Mouse (Mus musculus) MEL (cell line): ENCODE data around the gene Pknox2. TPM values are rescaled to one million over a fixed set of nuclear protein-coding genes. Genes with fewer than 3 reads are reported as not detected.

ENCODE experiments used
- DNase-seq: peaks from one replicate; pipeline ENCODE4 v3.0.0; 2011; ENCODE audit warnings: low read depth, low spot score
- H3K27ac ChIP-seq: 2 replicates; pipeline ENCODE4 v1.5.1; 2012; ENCODE audit warnings: low read depth, mild to moderate bottlenecking, control low read depth, low read length, moderate library complexity; ENCODE audit not compliant: control insufficient read depth
- H3K27me3 ChIP-seq, 2 experiments: fragments of 150-350 bp in 1 of 2; sonication (generic) in 1 of 2; 2 replicates each; pipeline ENCODE4 v1.6.1; 2012; ENCODE audit warnings: low read length in 2 of 2, mild to moderate bottlenecking in 2 of 2, improper control_type of control experiment in 1 of 2, moderate library complexity in 1 of 2; ENCODE audit not compliant: insufficient read depth in 2 of 2, control insufficient read depth in 1 of 2
- H3K36me3 ChIP-seq, 2 experiments: 2 replicates each; pipeline ENCODE4 v1.6.1; 2012 to 2014; ENCODE audit warnings: low read length in 2 of 2, improper control_type of control experiment in 1 of 2, inconsistent platforms in 1 of 2, mild to moderate bottlenecking in 1 of 2; ENCODE audit not compliant: insufficient read depth in 2 of 2, control insufficient read depth in 1 of 2
- H3K4me1 ChIP-seq, 2 experiments: fragments of 150-350 bp in 1 of 2; sonication (generic) in 1 of 2; 2 replicates each; pipeline ENCODE4 v1.6.1; 2012; ENCODE audit warnings: low read length in 2 of 2, improper control_type of control experiment in 1 of 2, mild to moderate bottlenecking in 1 of 2; ENCODE audit not compliant: insufficient read depth in 2 of 2, control insufficient read depth in 1 of 2
- H3K4me3 ChIP-seq, 2 experiments: fragments of 150-350 bp in 1 of 2; sonication (generic) in 1 of 2; 2 replicates each; pipeline ENCODE4 v1.5.1; 2012; ENCODE audit warnings: low read depth in 2 of 2, low read length in 2 of 2, mild to moderate bottlenecking in 2 of 2, moderate library complexity in 2 of 2, control low read depth in 1 of 2, improper control_type of control experiment in 1 of 2; ENCODE audit not compliant: control insufficient read depth in 1 of 2, insufficient read depth in 1 of 2
- H3K79me2 ChIP-seq: 2 replicates; pipeline ENCODE4 v1.6.1; 2012; ENCODE audit warnings: mild to moderate bottlenecking, low read length, moderate library complexity; ENCODE audit not compliant: control insufficient read depth, poor library complexity, insufficient read depth
- H3K9ac ChIP-seq: 2 replicates; pipeline ENCODE4 v1.6.1; 2012; ENCODE audit warnings: low read depth, mild to moderate bottlenecking, control low read depth, low read length, moderate library complexity; ENCODE audit not compliant: control insufficient read depth, poor library complexity, severe bottlenecking
- H3K9me3 ChIP-seq: fragments of 150-350 bp; sonication (generic); replicated peaks from 2 replicates; pipeline ENCODE4 v1.6.1; 2012; ENCODE audit warnings: mild to moderate bottlenecking, low read length, improper control_type of control experiment, moderate library complexity; ENCODE audit not compliant: insufficient read depth
- BHLHE40 ChIP-seq: IDR thresholded peaks from 2 replicates; pipeline ENCODE4 v1.6.1; 2012; ENCODE audit warnings: low read depth, mild to moderate bottlenecking, inconsistent platforms, low read length, improper control_type of control experiment, borderline replicate concordance
- CHD1 ChIP-seq: IDR thresholded peaks from 2 replicates; pipeline ENCODE4 v1.6.1; 2012; ENCODE audit warnings: low read depth, mild to moderate bottlenecking, inconsistent platforms, low read length, improper control_type of control experiment
- CHD2 ChIP-seq: IDR thresholded peaks from 2 replicates; pipeline ENCODE4 v1.6.1; 2011; ENCODE audit warnings: low read length, improper control_type of control experiment
- CTCF ChIP-seq, 3 experiments: IDR thresholded peaks in 2 of 3; conservative IDR thresholded peaks in 1 of 3; 2 replicates each; pipeline ENCODE4 v1.5.1; 2011 to 2012; ENCODE audit warnings: low read length in 3 of 3, low read depth in 2 of 3, mild to moderate bottlenecking in 2 of 3, improper control_type of control experiment in 1 of 3, inconsistent platforms in 1 of 3, mixed read lengths in 1 of 3, moderate library complexity in 1 of 3; ENCODE audit not compliant: control insufficient read depth in 1 of 3, insufficient read depth in 1 of 3, poor library complexity in 1 of 3, severe bottlenecking in 1 of 3
- ETS1 ChIP-seq: IDR thresholded peaks from 2 replicates; pipeline ENCODE4 v1.6.1; 2012; ENCODE audit warnings: low read depth, mild to moderate bottlenecking, inconsistent platforms, low read length, improper control_type of control experiment, moderate library complexity
- GATA1 ChIP-seq: IDR thresholded peaks from 2 replicates; pipeline ENCODE4 v1.6.1; 2011; ENCODE audit warnings: low read depth, low read length, improper control_type of control experiment
- HCFC1 ChIP-seq: IDR thresholded peaks from 2 replicates; pipeline ENCODE4 v1.6.1; 2012; ENCODE audit warnings: low read depth, mild to moderate bottlenecking, inconsistent platforms, low read length, improper control_type of control experiment, moderate library complexity
- MAZ ChIP-seq: IDR thresholded peaks from 2 replicates; pipeline ENCODE4 v1.6.1; 2012; ENCODE audit warnings: low read depth, mild to moderate bottlenecking, inconsistent platforms, low read length, improper control_type of control experiment
- MEF2A ChIP-seq: IDR thresholded peaks from 2 replicates; pipeline ENCODE4 v1.6.1; 2014; ENCODE audit warnings: low read depth, mild to moderate bottlenecking, inconsistent platforms, low read length, improper control_type of control experiment; ENCODE audit not compliant: poor library complexity, insufficient replicate concordance, severe bottlenecking; ENCODE audit errors: extremely low read depth
- NELFE ChIP-seq: IDR thresholded peaks from 2 replicates; pipeline ENCODE4 v1.6.1; 2011; ENCODE audit warnings: low read depth, low read length, improper control_type of control experiment
- NRF1 ChIP-seq: IDR thresholded peaks from 2 replicates; pipeline ENCODE4 v1.6.1; 2014; ENCODE audit warnings: low read depth, mild to moderate bottlenecking, inconsistent platforms, low read length, improper control_type of control experiment, moderate library complexity; ENCODE audit not compliant: poor library complexity, insufficient read depth, severe bottlenecking
- POLR2A ChIP-seq, 2 experiments: IDR thresholded peaks; 2 replicates each; pipeline ENCODE4 v1.6.1; 2011 to 2012; ENCODE audit warnings: low read length in 2 of 2, mild to moderate bottlenecking in 2 of 2, control low read depth in 1 of 2, improper control_type of control experiment in 1 of 2, low read depth in 1 of 2, moderate library complexity in 1 of 2; ENCODE audit not compliant: control insufficient read depth in 1 of 2, insufficient read depth in 1 of 2, poor library complexity in 1 of 2
- POLR2AphosphoS5 ChIP-seq: IDR thresholded peaks from 2 replicates; pipeline ENCODE4 v1.6.1; 2012; ENCODE audit warnings: low read depth, borderline replicate concordance, mild to moderate bottlenecking, inconsistent platforms, low read length, moderate library complexity, mixed read lengths
- SIN3A ChIP-seq: IDR thresholded peaks from 2 replicates; pipeline ENCODE4 v1.6.1; 2012; ENCODE audit warnings: low read length, improper control_type of control experiment, inconsistent platforms
- TCF12 ChIP-seq: IDR thresholded peaks from 2 replicates; pipeline ENCODE4 v1.6.1; 2014; ENCODE audit warnings: low read depth, mild to moderate bottlenecking, inconsistent platforms, low read length, improper control_type of control experiment, moderate library complexity
- UBTF ChIP-seq: IDR thresholded peaks from 2 replicates; pipeline ENCODE4 v1.6.1; 2012; ENCODE audit warnings: low read depth, mild to moderate bottlenecking, inconsistent platforms, low read length, improper control_type of control experiment, moderate library complexity, borderline replicate concordance; ENCODE audit not compliant: insufficient read depth
- ZC3H11A ChIP-seq: IDR thresholded peaks from 2 replicates; pipeline ENCODE4 v1.6.1; 2012; ENCODE audit warnings: low read depth, mild to moderate bottlenecking, inconsistent platforms, low read length, improper control_type of control experiment
- ZMIZ1 ChIP-seq: IDR thresholded peaks from 2 replicates; pipeline ENCODE4 v1.6.1; 2012; ENCODE audit warnings: low read depth, mild to moderate bottlenecking, inconsistent platforms, low read length, improper control_type of control experiment, moderate library complexity
- polyA plus RNA-seq, 2 experiments: library from polyadenylated mRNA; stranded (reverse) in 1 of 2; unstranded in 1 of 2; fragments of >175 nt in 1 of 2; fragments of >200 nt in 1 of 2; gene quantifications; 2 replicates each; pipeline versions ENCODE4 v1.2.1 to v1.2.4; 2012; ENCODE audit warnings: low replicate concordance in 2 of 2, low read depth in 1 of 2; ENCODE audit not compliant: insufficient read length in 2 of 2, insufficient read depth in 1 of 2, missing spikeins in 1 of 2
- total RNA-seq: library from RNA; depleted of rRNA; stranded (reverse); fragments of 300-350 nt; gene quantifications from 2 replicates; pipeline ENCODE4 v1.2.3, GENCODE M21; 2012

Gene Pknox2
- total and polyA plus RNA-seq, 3 experiments = not detected

DNA sequence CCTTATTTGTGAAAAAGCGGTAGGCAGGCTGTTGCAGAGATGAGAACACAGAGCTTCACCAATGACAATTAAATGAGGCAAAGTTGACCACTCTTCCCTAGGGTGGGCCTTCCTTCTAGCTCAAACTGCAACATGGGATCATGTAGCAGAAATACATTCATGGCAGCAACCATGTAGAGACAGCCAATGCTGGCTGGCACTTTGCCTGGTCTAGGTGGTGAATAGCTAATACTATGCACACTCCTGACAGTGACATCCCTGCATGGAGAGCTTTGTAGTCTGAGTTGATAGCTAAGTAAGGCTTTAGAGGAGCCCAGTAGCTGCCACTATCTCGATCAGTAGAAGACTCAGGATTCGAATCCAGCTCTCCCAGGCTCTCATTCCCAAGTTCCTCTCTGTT is 48.6 kb downstream of the Pknox2 start:
- H3K4me1 ChIP-seq = no peaks in the 10 kb centered on the region
- DNase-seq = no peak
- no peak overlapping the region for H3K27ac ChIP-seq
- no peak for TF ChIP-seq GATA1
- TF ChIP-seq MAZ = no peak
- TF ChIP-seq NRF1 = no peak
- TF ChIP-seq SIN3A = no peak
- TF ChIP-seq POLR2A (IDR thresholded peaks at IDR 0.05; ENCODE audit: control insufficient read depth in 1 of 2, insufficient read depth in 1 of 2, low read depth in 1 of 2, low read length in 2 of 2, poor library complexity in 1 of 2) = no peak
- TF ChIP-seq HCFC1 = no peak
- TF ChIP-seq CTCF (IDR thresholded peaks at IDR 0.05 in 2 of 3, conservative IDR thresholded peaks at IDR 0.05 in 1 of 3; ENCODE audit: control insufficient read depth in 1 of 3, insufficient read depth in 1 of 3, low read depth in 2 of 3, low read length in 3 of 3, poor library complexity in 1 of 3, severe bottlenecking in 1 of 3) = no peak
- TF ChIP-seq UBTF = no peak
- TF ChIP-seq BHLHE40 = no peak
- no peak for TF ChIP-seq CHD1
- no peak for TF ChIP-seq ZC3H11A
- TF ChIP-seq CHD2 = no peak
- TF ChIP-seq MEF2A = no peak
- no peak for TF ChIP-seq NELFE
- no peak for TF ChIP-seq ZMIZ1
- no peak for TF ChIP-seq TCF12
- TF ChIP-seq ETS1 = no peak
- H3K27me3 ChIP-seq = peaks cover 0 to 12% of the 10 kb centered on the region in 2 experiments; a peak in 3 of 4 replicates
- H3K4me3 ChIP-seq = no peak overlapping the region
- H3K9ac ChIP-seq = no peak overlapping the region
- H3K79me2 ChIP-seq = no peaks in the 10 kb centered on the region
- no peaks in the 10 kb centered on the region for H3K36me3 ChIP-seq
- no peaks in the 10 kb centered on the region for H3K9me3 ChIP-seq

- Histone ChIP-seq H3K9me3 (no peaks in the 10 kb centered on the region), H3K27me3 (peaks cover 0 to 10% of the 10 kb centered on the region in 2 experiments; a peak in 3 of 4 replicates), H3K36me3 (no peaks in the 10 kb centered on the region), H3K9ac (no peak overlapping the region), H3K4me1 (no peaks in the 10 kb centered on the region), H3K79me2 (no peaks in the 10 kb centered on the region), H3K4me3 (no peak overlapping the region), H3K27ac (no peak overlapping the region)
- DNase-seq = no peak
- TF ChIP-seq BHLHE40 = no peak
- TF ChIP-seq SIN3A = no peak
- TF ChIP-seq POLR2AphosphoS5 = no peak
These were observed 52.8 kb downstream of the Pknox2 start for GRCm38 (mm10) chr9:37094230-37094990.
